Mouse (Mus musculus) embryonic stem cell, embryonic (primary cell): ENCODE results near the gene Angptl6.

Experiments
- CTCF ChIA-PET, 4 experiments: fragments of 300-600 bp in 2 of 4; fragments of 350-600 bp in 2 of 4; sonication (Branson Sonifier 250); formaldehyde crosslinking; loops; one replicate each; lab custom pipeline; 2022; ENCODE audit warnings: inconsistent platforms in 2 of 4; lab: Charles Lee
- POLR2A ChIA-PET, 4 experiments: fragments of 300-600 bp in 2 of 4; fragments of 350-600 bp in 2 of 4; sonication (Branson Sonifier 250); formaldehyde crosslinking; loops; one replicate each; lab custom pipeline; 2022; ENCODE audit warnings: antibody characterized with exemption in 4 of 4, inconsistent platforms in 1 of 4; lab: Charles Lee

Gene Angptl6

GRCm38 (mm10) chr9:20835431-20835954 lies 44.0 kb downstream of the Angptl6 start:
- ChIA-PET POLR2A (interaction anchor here in 3 of 4 experiments (0.6 to 1.2 kb wide), 5 partner anchors 19 to 118 kb away, joined by 3 to 4 read pairs (median 3); no protein-coding TSS in a partner anchor), CTCF (interaction anchor here (0.6 to 8.1 kb wide), 7 partner anchors 81 to 265 kb away, joined by 3 to 137 read pairs (median 4); partner anchors contain the start of gene Olfm2 (in 1 of the 4))

DNA sequence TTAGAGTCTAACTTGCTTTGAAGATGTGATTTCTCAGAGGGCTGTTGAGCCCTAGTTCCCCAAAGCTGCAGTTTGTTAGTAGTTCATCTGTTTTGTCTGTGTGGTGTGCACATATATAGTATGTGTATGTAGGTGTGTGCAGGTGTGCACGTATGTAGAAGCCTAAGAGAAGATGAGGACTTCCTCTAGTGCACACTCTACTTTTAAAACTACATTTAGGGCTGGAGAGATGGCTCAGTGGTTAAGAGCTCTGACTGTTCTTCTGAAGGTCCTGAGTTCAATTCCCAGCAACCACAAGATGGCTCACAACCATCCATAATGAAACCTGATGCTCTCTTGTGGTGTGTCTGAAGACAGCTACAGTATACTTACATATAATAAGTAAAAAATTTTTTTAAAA lies 44.6 kb downstream of the Angptl6 start:
- ChIA-PET CTCF (interaction anchor here (0.6 to 8.1 kb wide), 9 partner anchors 24 to 265 kb away, joined by 3 to 137 read pairs (median 4); partner anchors contain the start of gene Olfm2 (in 1 of the 4)), POLR2A (interaction anchor here in 2 of 4 experiments (0.6 to 0.7 kb wide), 3 partner anchors 40 to 118 kb away, joined by 3 to 4 read pairs (median 3); no protein-coding TSS in a partner anchor)

DNA sequence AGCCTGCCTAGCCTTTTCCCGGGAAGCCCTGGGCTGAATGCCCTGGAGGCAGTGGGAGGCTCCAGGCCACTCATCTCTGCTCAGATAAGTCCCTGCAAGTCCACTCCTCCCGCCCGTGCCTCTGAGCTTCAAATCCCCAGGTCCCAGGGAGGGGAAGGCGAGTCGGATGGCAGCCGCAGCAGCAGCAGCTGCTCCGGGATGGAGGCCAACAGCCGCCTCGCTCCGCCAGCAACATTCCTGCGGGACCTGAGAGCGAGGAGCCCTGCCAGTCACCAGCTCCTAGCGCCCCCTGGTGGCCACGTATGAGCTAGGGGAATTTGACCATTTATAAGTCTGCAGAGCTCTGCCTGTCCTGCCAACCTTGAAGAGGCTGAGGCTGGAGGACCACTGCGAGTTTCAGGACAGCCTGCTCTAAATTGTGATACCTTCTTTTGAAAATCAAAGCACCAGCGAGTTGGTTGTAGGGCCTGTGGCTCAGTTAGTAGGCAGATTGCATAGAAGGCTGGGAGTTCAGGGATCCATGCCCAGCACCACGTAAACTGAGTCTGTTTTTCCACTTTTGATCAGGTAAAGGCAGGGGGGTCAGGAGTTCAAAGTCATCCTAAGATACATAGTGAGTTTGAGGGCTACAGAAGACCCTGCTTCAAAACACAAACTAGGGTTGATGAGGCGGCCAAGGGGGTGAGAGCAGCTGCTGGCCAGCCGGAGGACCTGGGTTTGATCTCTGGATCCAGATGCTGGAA lies 48.5 kb downstream of the Angptl6 start:
- CTCF ChIA-PET, result interaction anchor here (0.5 to 8.1 kb wide), 77 partner anchors 9 to 374 kb away, joined by 3 to 137 read pairs (median 4); partner anchors contain the start of genes Col5a3 (in 3 of the 4), Rdh8 (in 2 of the 4), Eif3g (in 1 of the 4) and Mrpl4 (in 1 of the 4)
- POLR2A ChIA-PET, result interaction anchor here in 3 of 4 experiments (0.7 to 2.7 kb wide), 32 partner anchors 9 to 286 kb away, joined by 3 to 14 read pairs (median 4); partner anchors contain the start of genes A230050P20Rik (in 1 of the 3), Col5a3 (in 1 of the 3), Gm38431 (in 1 of the 3) and Icam1 (in 1 of the 3)

GRCm38 (mm10) chr9:20828127-20828526 lies 51.4 kb downstream of the Angptl6 start:
- ChIA-PET CTCF (interaction anchor here in 1 of 4 experiments (1.0 kb wide), 1 partner anchor 130 kb away, joined by 8 read pairs; no protein-coding TSS in a partner anchor), POLR2A (no interaction called here)

- ChIA-PET POLR2A (interaction anchor here in 2 of 4 experiments (0.6 to 1.4 kb wide), 2 partner anchors 31 to 157 kb away, joined by 3 to 4 read pairs; no protein-coding TSS in a partner anchor), CTCF (interaction anchor here in 3 of 4 experiments (0.6 to 1.8 kb wide), 5 partner anchors 21 to 357 kb away, joined by 3 to 5 read pairs (median 3); no protein-coding TSS in a partner anchor)
These were observed 53.7 kb downstream of the Angptl6 start for GRCm38 (mm10) chr9:20825781-20826180.
